Mouse (Mus musculus) urinary bladder, postnatal 36 days (tissue): Measurements from ENCODE around the gene Yif1b.

Experiments used
- DNase-seq, 2 experiments: peaks; one replicate each; pipeline ENCODE4 v3.0.0; 2022; ENCODE audit warnings: low spot score in 2 of 2, mixed read lengths in 1 of 2

The Yif1b gene

GRCm38 (mm10) chr7:29244732-29245416 is 6.7 kb downstream of the Yif1b start:
- DNase-seq: no peak

- DNase-seq: no peak
Observed at GRCm38 (mm10) chr7:29246015-29246414, 7.9 kb downstream of the Yif1b start.

- DNase-seq: no peak
Observed at GRCm38 (mm10) chr7:29246619-29247313, 8.6 kb downstream of the Yif1b start.

- DNase-seq: peak; percentile 86 to 88
Observed at GRCm38 (mm10) chr7:29247314-29247700, 9.2 kb downstream of the Yif1b start.

GRCm38 (mm10) chr7:29247706-29248105 is 9.6 kb downstream of the Yif1b start:
- no peak for DNase-seq

GRCm38 (mm10) chr7:29248261-29248841 is 10.2 kb downstream of the Yif1b start, which contains the start of gene 2200002D01Rik:
TSS of gene 2200002D01Rik (minus strand) at chr7:29248466.
- peak; percentile 69 to 72 for DNase-seq

GRCm38 (mm10) chr7:29251166-29251565 is 13.0 kb downstream of the Yif1b start:
- peak; percentile 65 to 73 for DNase-seq

GRCm38 (mm10) chr7:29253842-29254241 is 15.7 kb downstream of the Yif1b start:
- DNase-seq: no peak

- no peak for DNase-seq
Observed at GRCm38 (mm10) chr7:29255875-29256274, 17.7 kb downstream of the Yif1b start.

- peak; percentile 63 to 73 for DNase-seq
Observed at GRCm38 (mm10) chr7:29257368-29257767, 19.2 kb downstream of the Yif1b start.

GRCm38 (mm10) chr7:29259781-29260730 is 21.9 kb downstream of the Yif1b start:
- no peak for DNase-seq

GRCm38 (mm10) chr7:29262151-29262550 is 24.0 kb downstream of the Yif1b start:
- DNase-seq: no peak

- no peak for DNase-seq
Observed at GRCm38 (mm10) chr7:29263831-29264230, 25.7 kb downstream of the Yif1b start.

GRCm38 (mm10) chr7:29265636-29266035 is 27.5 kb downstream of the Yif1b start:
- no peak for DNase-seq

- DNase-seq: no peak
Observed at GRCm38 (mm10) chr7:29266931-29267330, 28.8 kb downstream of the Yif1b start.

- DNase-seq: no peak
Observed at GRCm38 (mm10) chr7:29270445-29270844, 32.3 kb downstream of the Yif1b start.

- no peak for DNase-seq
Observed at GRCm38 (mm10) chr7:29271687-29272465, 33.7 kb downstream of the Yif1b start.

- no peak for DNase-seq
Observed at GRCm38 (mm10) chr7:29276715-29277114, 38.6 kb downstream of the Yif1b start.

- DNase-seq: no peak
Observed at GRCm38 (mm10) chr7:29277510-29277909, 39.4 kb downstream of the Yif1b start.

- DNase-seq: no peak
Observed at GRCm38 (mm10) chr7:29279261-29279660, 41.1 kb downstream of the Yif1b start.

- no peak for DNase-seq
Observed at GRCm38 (mm10) chr7:29279924-29280323, 41.8 kb downstream of the Yif1b start.
